Mouse (Mus musculus) hematopoietic stem cell, adult 5-6 weeks (primary cell): ENCODE measurements around the gene Pagr1b. TPM values are rescaled to one million over a fixed set of nuclear protein-coding genes. Genes with fewer than 3 reads are reported as not detected.
A peak's percentile ranks its signal among the peaks of the same experiment; 100 is the strongest.

Experiments used
- ATAC-seq, 2 experiments: fragments of 125-278 bp in 1 of 2; replicated peaks in 1 of 2; 2 replicates each; pipeline ENCODE4 v1.8.0; 2016 to 2017; ENCODE audit warnings: inconsistent platforms in 2 of 2, mild to moderate bottlenecking in 2 of 2, moderate number of reproducible peaks in 2 of 2, low read depth in 1 of 2, moderate TSS enrichment in 1 of 2; ENCODE audit not compliant: low FRiP score in 2 of 2, poor library complexity in 2 of 2, severe bottlenecking in 2 of 2, insufficient read depth in 1 of 2, low TSS enrichment in 1 of 2
- total RNA-seq: library from RNA; stranded (forward); fragments of 172-1452, 232-1000 nt; gene quantifications from 2 replicates; pipeline ENCODE4 v1.2.3, GENCODE M21; 2017

Gene Pagr1b
- total RNA-seq, result not detected in 2 replicates

GRCm38 (mm10) chr7:127016481-127016485 lies at the start of gene Pagr1b:
Gene Pagr1b, minus strand, starts transcription at chr7:127016484.
- no peak for ATAC-seq

GRCm38 (mm10) chr7:127065538-127065937 lies 49.3 kb upstream of the Pagr1b start:
- ATAC-seq, result no peak

- no peak for ATAC-seq
These were observed 38.8 kb upstream of the Pagr1b start for GRCm38 (mm10) chr7:127055026-127055585.

GRCm38 (mm10) chr7:127041851-127042672 lies 25.8 kb upstream of the Pagr1b start, which contains the start of gene Kif22:
Gene Kif22, minus strand, starts transcription at chr7:127042471.
- ATAC-seq, result peak; percentile 88 to 98

GRCm38 (mm10) chr7:127031244-127031643 lies 15.0 kb upstream of the Pagr1b start:
- no peak for ATAC-seq

- ATAC-seq, result no peak
These were observed 13.9 kb upstream of the Pagr1b start for GRCm38 (mm10) chr7:127030172-127030571.

GRCm38 (mm10) chr7:127027885-127028284 lies 11.6 kb upstream of the Pagr1b start:
- no peak for ATAC-seq

- peak; percentile 86 for ATAC-seq
These were observed 10.9 kb upstream of the Pagr1b start, which contains the start of gene Maz for GRCm38 (mm10) chr7:127026984-127027726. Gene Maz, minus strand, starts transcription at chr7:127027037.

GRCm38 (mm10) chr7:127026616-127026983 lies 10.3 kb upstream of the Pagr1b start:
- no peak for ATAC-seq

- ATAC-seq, result no peak
These were observed 9.9 kb upstream of the Pagr1b start for GRCm38 (mm10) chr7:127026161-127026600.

- no peak for ATAC-seq
These were observed 9.4 kb upstream of the Pagr1b start for GRCm38 (mm10) chr7:127025556-127026160.

- peak; percentile 8 to 29; a peak in 3 of 4 replicates for ATAC-seq
These were observed 8.7 kb upstream of the Pagr1b start for GRCm38 (mm10) chr7:127024755-127025555.

GRCm38 (mm10) chr7:127023896-127024690 lies 7.8 kb upstream of the Pagr1b start:
- no peak for ATAC-seq

GRCm38 (mm10) chr7:127023272-127023691 lies 7.0 kb upstream of the Pagr1b start:
- ATAC-seq, result no peak

GRCm38 (mm10) chr7:127022528-127023271 lies 6.4 kb upstream of the Pagr1b start:
- no peak for ATAC-seq
